Mouse (Mus musculus) heart, adult 2 months (tissue): ENCODE measurements around the gene Fads2. TPM values are rescaled to one million over a fixed set of nuclear protein-coding genes. Genes with fewer than 3 reads are reported as not detected.

Source experiments
- DNase-seq, 2 experiments: peaks; one replicate each; pipeline ENCODE4 v3.0.0; 2021
- H3K27ac ChIP-seq: fragments of 200-600 bp; 2 replicates; pipeline ENCODE4 v1.8.1; 2022
- H3K27me3 ChIP-seq: fragments of 200-500 bp; 2 replicates; pipeline ENCODE4 v1.6.1; 2012; ENCODE audit warnings: mild to moderate bottlenecking, low read length, inconsistent platforms, mixed read lengths; ENCODE audit not compliant: control insufficient read depth, insufficient read depth
- H3K36me3 ChIP-seq: fragments of 200-500 bp; 2 replicates; pipeline ENCODE4 v1.6.1; 2012; ENCODE audit warnings: low read length, inconsistent platforms; ENCODE audit not compliant: control insufficient read depth, insufficient read depth
- H3K4me1 ChIP-seq: fragments of 200-500 bp; 2 replicates; pipeline ENCODE4 v1.6.1; 2011; ENCODE audit warnings: low read length; ENCODE audit not compliant: control insufficient read depth, insufficient read depth
- H3K4me3 ChIP-seq: fragments of 200-600 bp; 2 replicates; pipeline ENCODE4 v1.8.1; 2022
- H3K79me2 ChIP-seq: fragments of 200-500 bp; replicated peaks from 2 replicates; pipeline ENCODE4 v1.6.1; 2012; ENCODE audit warnings: mild to moderate bottlenecking, inconsistent platforms, low read length, moderate library complexity, mixed read lengths; ENCODE audit not compliant: control insufficient read depth, insufficient read depth
- H3K9ac ChIP-seq: fragments of 200-500 bp; 2 replicates; pipeline ENCODE4 v1.6.1; 2012; ENCODE audit warnings: low read depth, mild to moderate bottlenecking, control low read depth, inconsistent platforms, low read length, mixed read lengths
- CTCF ChIP-seq: fragments of 200-600 bp; IDR thresholded peaks from 2 replicates; pipeline ENCODE4 v1.8.1; 2022; ENCODE audit warnings: antibody characterized with exemption, mild to moderate bottlenecking, moderate library complexity
- EP300 ChIP-seq: fragments of 200-500 bp; IDR thresholded peaks from 2 replicates; pipeline ENCODE4 v1.6.1; 2011; ENCODE audit warnings: low read depth, low read length, control low read depth; ENCODE audit not compliant: insufficient read depth
- POLR2A ChIP-seq: fragments of 200-500 bp; IDR thresholded peaks from 2 replicates; pipeline ENCODE4 v1.6.1; 2011; ENCODE audit warnings: mild to moderate bottlenecking, low read depth, low read length, control low read depth; ENCODE audit not compliant: insufficient read depth
- WGBS: fragments of 180-500 bp; shearing (Covaris S2); methylation state at CpG from one replicate; pipeline ENCODE4 v1.1.7; 2018; 5-methylcytosine and 5-hydroxymethylcytosine counted together
- intact Hi-C: fragments of 180-260 bp; cut with DNase I; formaldehyde crosslinking; loops from one replicate; pipeline ENCODE4 v1.15.1; 2025
- polyA plus RNA-seq: library from polyadenylated mRNA; depleted of rRNA; stranded (reverse); fragments of >200 nt; gene quantifications from 2 replicates; pipeline ENCODE4 v1.2.3, GENCODE M21; 2012
- total RNA-seq, 2 experiments: library from RNA; stranded (reverse); gene quantifications; 2 replicates each; pipeline ENCODE4 v1.2.3; 2021

Fads2 gene
- total and polyA plus RNA-seq, 3 experiments: 5.3 to 13.3 (median 6.3) TPM

DNA sequence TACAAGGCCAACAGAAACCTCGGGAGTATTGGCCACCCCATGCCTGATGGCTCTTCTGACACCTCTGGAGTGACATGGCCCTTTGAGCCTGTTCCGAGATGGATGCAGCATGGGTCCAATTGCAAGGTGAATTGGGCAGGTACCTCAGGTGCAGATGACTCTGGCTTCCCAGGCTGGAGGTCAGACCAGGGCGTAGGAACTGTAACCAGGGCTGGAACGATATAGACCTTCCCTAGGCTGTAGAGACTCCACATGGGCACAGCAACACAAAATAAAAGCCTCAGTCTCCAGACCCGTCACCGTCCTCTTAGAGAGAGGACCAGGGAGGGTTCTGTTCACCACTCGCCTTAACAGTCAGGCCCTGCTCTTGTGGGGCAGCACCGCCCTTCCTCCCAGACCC, 39.3 kb downstream of the Fads2 start:
- intact Hi-C loops: no loop called here

DNA sequence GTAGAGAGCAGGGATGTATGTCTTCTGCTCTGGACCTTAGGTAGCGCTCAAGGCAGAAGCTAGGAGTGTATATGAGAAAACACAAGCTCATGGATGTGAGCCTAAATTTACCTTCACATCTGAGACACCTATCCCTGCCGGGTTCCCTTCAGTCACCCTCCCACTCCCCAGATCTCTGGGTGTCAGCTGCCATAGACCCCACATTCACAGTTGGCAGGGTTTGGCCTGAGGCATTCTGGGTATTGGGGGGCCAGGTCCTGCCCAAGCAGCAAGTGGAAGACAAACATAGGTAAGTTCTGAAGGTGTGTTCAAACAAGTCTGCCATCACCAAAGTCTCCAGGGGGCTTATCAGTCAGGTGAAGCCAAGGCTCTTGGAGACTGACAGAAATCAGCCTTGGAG, 39.9 kb downstream of the Fads2 start:
- TF ChIP-seq POLR2A: no peak
- no peak for TF ChIP-seq EP300
- no peak for TF ChIP-seq CTCF
- 90% methylated on average over 2 of the region's 2 CpGs for WGBS

More for the DNA sequence above, 39.3 kb downstream of the Fads2 start:
- no peak for TF ChIP-seq EP300
- TF ChIP-seq POLR2A: no peak
- no peak for TF ChIP-seq CTCF
- Histone ChIP-seq H3K9ac (no peak overlapping the region), H3K4me1 (peaks cover 6% of the 10 kb centered on the region), H3K36me3 (no peaks in the 10 kb centered on the region), H3K27me3 (no peaks in the 10 kb centered on the region), H3K4me3 (no peak overlapping the region), H3K27ac (no peak overlapping the region), H3K79me2 (no peaks in the 10 kb centered on the region)
- WGBS: 92% methylated on average over 8 of the region's 8 CpGs
- DNase-seq: no peak

DNA sequence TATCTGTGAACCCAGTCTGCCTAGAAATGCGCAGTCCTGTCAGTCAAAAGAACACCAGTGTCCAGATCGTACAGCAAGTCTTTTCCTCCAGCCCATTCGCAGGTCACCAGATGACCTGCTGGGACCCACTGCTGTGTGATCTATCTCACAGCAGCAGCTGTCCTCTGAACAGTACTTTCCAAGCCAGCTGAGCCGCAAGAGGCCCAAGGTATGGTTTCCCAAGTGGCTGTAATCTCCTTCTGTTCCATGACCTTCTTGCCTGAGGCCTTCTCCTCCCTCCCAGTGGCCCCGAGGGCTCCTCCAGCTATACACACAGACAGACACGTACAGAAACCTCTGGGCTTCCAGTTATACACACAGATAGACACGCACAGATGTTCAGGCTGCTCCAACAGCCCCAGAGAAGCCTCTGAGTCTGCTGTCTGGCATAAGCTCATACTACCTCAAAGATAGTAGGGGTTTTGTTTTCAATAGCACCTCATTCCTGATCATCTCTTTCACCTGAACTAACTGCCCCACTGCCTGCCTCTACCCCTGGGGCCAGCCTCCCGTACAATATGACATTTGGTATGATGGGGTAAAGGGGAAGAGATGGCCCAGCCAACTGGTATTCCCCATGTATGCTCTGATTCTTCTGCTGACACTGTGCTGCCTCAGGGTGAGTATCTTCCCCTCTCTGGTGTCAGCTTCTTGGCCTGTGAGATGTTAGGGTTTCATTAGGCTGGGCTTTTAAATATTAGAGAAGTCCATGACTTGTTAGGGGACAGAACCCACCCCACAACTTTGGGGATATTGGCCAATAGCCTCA, 40.6 kb downstream of the Fads2 start:
- intact Hi-C loops: loop anchor here (2.0 kb wide), 1 partner anchor 14 kb away; no protein-coding TSS in a partner anchor
- TF ChIP-seq POLR2A (no peak), EP300 (no peak), CTCF (no peak)
- Histone ChIP-seq H3K36me3 (no peaks in the 10 kb centered on the region), H3K27ac (peak overlapping the region; percentile 53), H3K4me1 (peaks cover 5% of the 10 kb centered on the region), H3K4me3 (no peak overlapping the region), H3K9ac (no peak overlapping the region), H3K79me2 (no peaks in the 10 kb centered on the region), H3K27me3 (no peaks in the 10 kb centered on the region)
- 66% methylated on average over 8 of the region's 8 CpGs for WGBS
- no peak for DNase-seq

More for the DNA sequence above, 39.9 kb downstream of the Fads2 start:
- no peak overlapping the region for H3K27ac ChIP-seq
- no peaks in the 10 kb centered on the region for H3K27me3 ChIP-seq
- H3K4me1 ChIP-seq: peaks cover 6% of the 10 kb centered on the region
- H3K36me3 ChIP-seq: no peaks in the 10 kb centered on the region
- intact Hi-C loops: loop anchor here (2.0 kb wide), 1 partner anchor 15 kb away; no protein-coding TSS in a partner anchor
- no peak overlapping the region for H3K9ac ChIP-seq
- no peak overlapping the region for H3K4me3 ChIP-seq
- DNase-seq: no peak
- H3K79me2 ChIP-seq: no peaks in the 10 kb centered on the region

GRCm38 (mm10) chr19:10059911-10060567, 41.5 kb downstream of the Fads2 start:
- Histone ChIP-seq H3K27ac (peak overlapping the region; percentile 50), H3K4me3 (no peak overlapping the region), H3K27me3 (no peaks in the 10 kb centered on the region), H3K9ac (no peak overlapping the region), H3K79me2 (no peaks in the 10 kb centered on the region), H3K4me1 (peaks cover 4% of the 10 kb centered on the region; the same call in 1 of the 2 replicates), H3K36me3 (no peaks in the 10 kb centered on the region)
- intact Hi-C loops: loop anchor here (2.0 kb wide), 1 partner anchor 13 kb away; no protein-coding TSS in a partner anchor
- DNase-seq: peak in 1 of 2 experiments; percentile 74
- 41% methylated on average over 10 of the region's 10 CpGs for WGBS
- TF ChIP-seq CTCF: peak; percentile 95
- TF ChIP-seq EP300: peak; percentile 65; the same call in 1 of the 2 replicates
- no peak for TF ChIP-seq POLR2A

DNA sequence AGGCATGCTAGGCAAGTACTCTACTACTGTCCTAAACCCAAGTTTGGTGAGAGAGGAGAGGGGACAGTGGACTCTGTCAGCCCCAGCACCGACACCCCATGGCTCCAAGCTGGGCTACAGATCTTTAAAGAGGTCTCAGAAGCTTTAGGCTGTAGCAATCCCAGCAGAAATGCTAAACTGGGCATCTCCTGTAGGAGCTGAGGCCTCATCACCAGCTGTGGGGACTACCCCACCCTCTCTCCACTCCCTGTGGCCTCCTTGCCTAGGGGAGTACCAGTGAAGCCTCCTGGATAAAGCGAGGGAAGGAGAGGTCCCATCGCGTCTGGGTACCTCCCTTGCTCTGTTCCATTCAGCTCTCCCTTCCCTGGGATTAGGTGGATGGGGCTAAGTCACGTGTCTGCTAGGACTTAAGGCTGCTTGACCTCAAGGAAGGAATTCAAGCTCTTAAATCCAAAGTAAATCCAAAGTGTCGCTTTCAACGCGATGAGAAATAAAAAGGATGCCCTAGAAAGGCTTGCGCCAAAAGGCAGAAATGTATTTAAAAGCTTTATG, 42.6 kb downstream of the Fads2 start:
- Histone ChIP-seq H3K4me1 (no peaks in the 10 kb centered on the region; the same call in 1 of the 2 replicates), H3K27me3 (no peaks in the 10 kb centered on the region), H3K36me3 (no peaks in the 10 kb centered on the region), H3K9ac (no peak overlapping the region), H3K27ac (no peak overlapping the region), H3K4me3 (no peak overlapping the region), H3K79me2 (no peaks in the 10 kb centered on the region)
- no peak for DNase-seq
- intact Hi-C loops: no loop called here
- 79% methylated on average over 9 of the region's 9 CpGs for WGBS
- no peak for TF ChIP-seq EP300
- no peak for TF ChIP-seq CTCF
- no peak for TF ChIP-seq POLR2A
